Mouse (Mus musculus): ENCODE results near the gene Rad54l2. TPM values are rescaled to one million over a fixed set of nuclear protein-coding genes. Genes with fewer than 3 reads are reported as not detected.

Gene Rad54l2
- polyA plus RNA-seq (2016; fragmentation: Nextera tagmentation; extraction: Ambion mirVana) = 9.2 and 9.8 TPM in 2 replicates

- WGBS = under 1% methylated on average over 49 of the region's 49 CpGs
- Histone ChIP-seq H3K36me3 (replicated peaks) (no peaks in the 10 kb centered on the region), H3K4me1 (peaks cover 19% of the 10 kb centered on the region), H3K27me3 (ENCODE audit: poor library complexity, severe bottlenecking) (no peaks in the 10 kb centered on the region), H3K27ac (peak within 1 kb of the TSS; percentile 98), H3K4me3 (peak within 1 kb of the TSS; percentile 88), H3K9me3 (no peaks in the 10 kb centered on the region)
- DNase-seq (ENCODE audit: extremely low spot score, low spot score) = peak; percentile 85
Observed at GRCm38 (mm10) chr9:106788812-106789321, at the start of gene Rad54l2. Gene Rad54l2, minus strand, starts transcription at chr9:106789194.

GRCm38 (mm10) chr9:106822381-106823104, 33.5 kb upstream of the Rad54l2 start:
- WGBS = 4% methylated on average over 32 of the region's 32 CpGs
- Histone ChIP-seq H3K27me3 (ENCODE audit: poor library complexity, severe bottlenecking) (no peaks in the 10 kb centered on the region), H3K4me3 (peak overlapping the region; percentile 92), H3K36me3 (replicated peaks) (peaks cover 14% of the 10 kb centered on the region; the same call in 1 of the 2 replicates), H3K9me3 (no peaks in the 10 kb centered on the region), H3K27ac (peak overlapping the region; percentile 96), H3K4me1 (peaks cover 3% of the 10 kb centered on the region; the same call in 1 of the 2 replicates)
- peak; percentile 85 for DNase-seq (ENCODE audit: extremely low spot score, low spot score)

GRCm38 (mm10) chr9:106821618-106822380, 32.8 kb upstream of the Rad54l2 start, which contains the start of gene Dcaf1:
Gene Dcaf1, plus strand, starts transcription at chr9:106821874.
- WGBS = under 1% methylated on average over 70 of the region's 71 CpGs
- H3K4me1 ChIP-seq = peaks cover 3% of the 10 kb centered on the region; the same call in 1 of the 2 replicates

DNA sequence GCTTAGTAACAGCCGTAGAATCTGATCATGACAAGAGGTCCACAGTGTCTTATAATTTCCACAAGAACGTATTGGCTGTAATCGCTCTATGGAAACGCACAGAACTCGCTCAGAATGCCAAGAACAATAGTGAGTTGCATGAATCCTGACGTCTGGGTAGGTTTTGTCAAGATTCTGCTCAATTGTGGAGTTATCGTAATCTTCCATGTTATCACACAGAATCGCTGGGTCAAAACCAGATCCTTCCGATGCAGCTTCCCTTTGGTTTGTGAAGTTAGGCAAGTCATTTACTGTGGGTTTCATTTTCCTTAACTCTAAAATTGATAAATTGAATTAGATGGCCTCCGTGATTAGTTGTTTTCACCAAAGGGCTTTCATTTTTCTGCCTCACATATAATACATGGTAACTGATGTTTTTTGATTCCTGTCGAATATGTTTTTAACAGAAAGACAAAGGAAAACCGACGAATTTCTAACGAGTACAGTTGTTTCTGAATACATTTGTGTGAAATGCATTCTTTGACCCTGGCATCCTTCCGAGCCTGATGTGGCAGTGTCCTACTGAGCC, 32.1 kb upstream of the Rad54l2 start:
- no peaks in the 10 kb centered on the region for H3K27me3 ChIP-seq (ENCODE audit: poor library complexity, severe bottlenecking)
- H3K4me1 ChIP-seq = peaks cover 3% of the 10 kb centered on the region; the same call in 1 of the 2 replicates
- no peak for DNase-seq (ENCODE audit: extremely low spot score, low spot score)
- peak overlapping the region; percentile 92 for H3K4me3 ChIP-seq
- peak overlapping the region; percentile 96 for H3K27ac ChIP-seq
- peaks cover 7% of the 10 kb centered on the region; the same call in 1 of the 2 replicates for H3K36me3 ChIP-seq (replicated peaks)
- WGBS = 56% methylated on average over 15 of the region's 15 CpGs
- H3K9me3 ChIP-seq = no peaks in the 10 kb centered on the region

More at GRCm38 (mm10) chr9:106821618-106822380, 32.8 kb upstream of the Rad54l2 start, which contains the start of gene Dcaf1:
- H3K4me3 ChIP-seq = peak within 1 kb of the TSS; percentile 92
- peak; percentile 93 for DNase-seq (ENCODE audit: extremely low spot score, low spot score)
- H3K27me3 ChIP-seq (ENCODE audit: poor library complexity, severe bottlenecking) = no peaks in the 10 kb centered on the region
- peak within 1 kb of the TSS; percentile 96 for H3K27ac ChIP-seq
- peaks cover 7% of the 10 kb centered on the region; the same call in 1 of the 2 replicates for H3K36me3 ChIP-seq (replicated peaks)
- H3K9me3 ChIP-seq = no peaks in the 10 kb centered on the region

- H3K4me1 ChIP-seq = peaks cover 3% of the 10 kb centered on the region; the same call in 1 of the 2 replicates
- DNase-seq (ENCODE audit: extremely low spot score, low spot score) = no peak
Observed at GRCm38 (mm10) chr9:106819201-106819600, 30.2 kb upstream of the Rad54l2 start.

GRCm38 (mm10) chr9:106818191-106818590, 29.2 kb upstream of the Rad54l2 start:
- 71% methylated on average over 6 of the region's 6 CpGs for WGBS

More at GRCm38 (mm10) chr9:106819201-106819600, 30.2 kb upstream of the Rad54l2 start:
- Histone ChIP-seq H3K27me3 (ENCODE audit: poor library complexity, severe bottlenecking) (no peaks in the 10 kb centered on the region), H3K27ac (no peak overlapping the region), H3K4me3 (no peak overlapping the region), H3K9me3 (no peaks in the 10 kb centered on the region), H3K36me3 (replicated peaks) (peaks cover 3% of the 10 kb centered on the region; the same call in 1 of the 2 replicates)
- 91% methylated on average over 1 of the region's 1 CpGs for WGBS

GRCm38 (mm10) chr9:106806503-106806902, 17.5 kb upstream of the Rad54l2 start:
- Histone ChIP-seq H3K27me3 (ENCODE audit: poor library complexity, severe bottlenecking) (no peaks in the 10 kb centered on the region), H3K27ac (no peak overlapping the region), H3K4me3 (no peak overlapping the region), H3K36me3 (replicated peaks) (no peaks in the 10 kb centered on the region), H3K9me3 (peaks cover 15% of the 10 kb centered on the region; the same call in 1 of the 2 replicates), H3K4me1 (no peaks in the 10 kb centered on the region)
- 77% methylated on average over 4 of the region's 4 CpGs for WGBS
- no peak for DNase-seq (ENCODE audit: extremely low spot score, low spot score)

More at GRCm38 (mm10) chr9:106818191-106818590, 29.2 kb upstream of the Rad54l2 start:
- Histone ChIP-seq H3K36me3 (replicated peaks) (no peaks in the 10 kb centered on the region), H3K27me3 (ENCODE audit: poor library complexity, severe bottlenecking) (no peaks in the 10 kb centered on the region), H3K27ac (no peak overlapping the region), H3K4me3 (no peak overlapping the region), H3K9me3 (no peaks in the 10 kb centered on the region), H3K4me1 (peaks cover 3% of the 10 kb centered on the region; the same call in 1 of the 2 replicates)
- DNase-seq (ENCODE audit: extremely low spot score, low spot score) = no peak

DNA sequence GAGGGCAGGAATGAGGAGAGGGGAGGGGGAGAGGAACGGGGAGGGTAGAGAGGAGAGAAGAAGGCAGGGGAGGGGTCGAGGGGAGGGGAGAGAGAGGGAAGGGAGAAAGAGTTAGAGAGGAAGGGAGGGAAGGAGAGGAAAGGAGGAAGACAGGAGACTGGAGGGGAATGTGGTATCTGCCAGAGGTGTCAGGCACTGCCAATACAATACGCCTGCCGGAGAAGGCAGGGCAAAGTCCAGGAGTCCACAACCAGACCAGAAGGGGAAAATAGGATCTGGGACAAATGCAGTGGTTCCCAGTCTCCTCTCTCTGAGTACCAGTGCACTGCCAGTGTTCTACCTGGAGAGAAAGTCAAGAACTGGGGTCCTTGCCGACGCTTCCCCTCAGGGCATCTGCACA, 1.8 kb upstream of the Rad54l2 start:
- no peak overlapping the region for H3K27ac ChIP-seq
- H3K4me1 ChIP-seq = peaks cover 19% of the 10 kb centered on the region
- H3K27me3 ChIP-seq (ENCODE audit: poor library complexity, severe bottlenecking) = no peaks in the 10 kb centered on the region
- no peak for DNase-seq (ENCODE audit: extremely low spot score, low spot score)
- H3K9me3 ChIP-seq = no peaks in the 10 kb centered on the region
- H3K36me3 ChIP-seq (replicated peaks) = no peaks in the 10 kb centered on the region
- H3K4me3 ChIP-seq = no peak overlapping the region
- WGBS = 76% methylated on average over 6 of the region's 6 CpGs

- WGBS = 28% methylated on average over 10 of the region's 10 CpGs
Observed at GRCm38 (mm10) chr9:106789363-106789762, 369 bp upstream of the Rad54l2 start.

GRCm38 (mm10) chr9:106787979-106788811, 799 bp downstream of the Rad54l2 start:
- Histone ChIP-seq H3K27me3 (ENCODE audit: poor library complexity, severe bottlenecking) (no peaks in the 10 kb centered on the region), H3K36me3 (replicated peaks) (no peaks in the 10 kb centered on the region), H3K4me3 (peak overlapping the region; percentile 88), H3K4me1 (peaks cover 19% of the 10 kb centered on the region), H3K9me3 (no peaks in the 10 kb centered on the region), H3K27ac (peak overlapping the region; percentile 98)
- DNase-seq (ENCODE audit: extremely low spot score, low spot score) = peak; percentile 22
- 8% methylated on average over 23 of the region's 23 CpGs for WGBS

More at GRCm38 (mm10) chr9:106789363-106789762, 369 bp upstream of the Rad54l2 start:
- H3K36me3 ChIP-seq (replicated peaks) = no peaks in the 10 kb centered on the region
- H3K27ac ChIP-seq = peak overlapping the region; percentile 98
- H3K4me3 ChIP-seq = peak overlapping the region; percentile 88
- no peaks in the 10 kb centered on the region for H3K9me3 ChIP-seq
- no peak for DNase-seq (ENCODE audit: extremely low spot score, low spot score)
- H3K27me3 ChIP-seq (ENCODE audit: poor library complexity, severe bottlenecking) = no peaks in the 10 kb centered on the region
- peaks cover 19% of the 10 kb centered on the region for H3K4me1 ChIP-seq

GRCm38 (mm10) chr9:106785206-106785605, 3.8 kb downstream of the Rad54l2 start:
- H3K4me1 ChIP-seq = peaks cover 20% of the 10 kb centered on the region
- H3K9me3 ChIP-seq = no peaks in the 10 kb centered on the region
- H3K4me3 ChIP-seq = no peak overlapping the region
- no peaks in the 10 kb centered on the region for H3K27me3 ChIP-seq (ENCODE audit: poor library complexity, severe bottlenecking)
- H3K27ac ChIP-seq = no peak overlapping the region
- 0 out of 2 replicates have a peak, but pooled peaks cover 3% of the 10 kb centered on the region for H3K36me3 ChIP-seq (replicated peaks)
- 88% methylated on average over 3 of the region's 3 CpGs for WGBS
- DNase-seq (ENCODE audit: extremely low spot score, low spot score) = no peak

Data from forebrain, embryonic 10.5 days (tissue).